Mouse (Mus musculus): ENCODE data around the gene Arsa. TPM values are rescaled to one million over a fixed set of nuclear protein-coding genes. Genes with fewer than 3 reads are reported as not detected.

The Arsa gene
- polyA plus RNA-seq, 1 experiment from 2014 or later, result 16.7 TPM

- Histone ChIP-seq H3K27ac (ENCODE audit: low read length) (peak within 1 kb of the TSS; percentile 21; the same call in 1 of the 2 replicates), H3K4me2 (replicated peaks; ENCODE audit: low read depth, low read length) (peak within 1 kb of the TSS; percentile 90), H3K9me3 (ENCODE audit: control insufficient read depth, low read depth, low read length) (no peaks in the 10 kb centered on the region), H3K27me3 (ENCODE audit: control insufficient read depth, insufficient read depth, low read length) (no peaks in the 10 kb centered on the region), H3K4me3 (ENCODE audit: low read depth, low read length) (peak within 1 kb of the TSS; percentile 70), H3K9ac (replicated peaks; ENCODE audit: low read depth, low read length) (peak within 1 kb of the TSS; percentile 77), H3K36me3 (ENCODE audit: control insufficient read depth, insufficient read depth, low read length) (no peaks in the 10 kb centered on the region; the same call in 1 of the 2 replicates), H3K4me1 (ENCODE audit: control insufficient read depth, insufficient read depth, low read length) (peaks cover 10% of the 10 kb centered on the region; the same call in 1 of the 2 replicates)
- 2% methylated on average over 50 of the region's 72 CpGs for WGBS
- ATAC-seq (ENCODE audit: insufficient number of reproducible peaks, insufficient read depth, low FRiP score, low read depth), result peak; percentile 37
These were observed 21.9 kb upstream of the Arsa start, which contains the start of gene Shank3 for GRCm38 (mm10) chr15:89498961-89499688. Gene Shank3 (plus strand): TSS chr15:89499623.

GRCm38 (mm10) chr15:89498049-89498960 lies 21.1 kb upstream of the Arsa start:
- Histone ChIP-seq H3K27ac (ENCODE audit: low read length) (peak overlapping the region; percentile 21; the same call in 1 of the 2 replicates), H3K4me2 (replicated peaks; ENCODE audit: low read depth, low read length) (peak overlapping the region; percentile 90), H3K4me3 (ENCODE audit: low read depth, low read length) (peak overlapping the region; percentile 70), H3K9ac (replicated peaks; ENCODE audit: low read depth, low read length) (peak overlapping the region; percentile 77; the same call in 1 of the 2 replicates), H3K36me3 (ENCODE audit: control insufficient read depth, insufficient read depth, low read length) (no peaks in the 10 kb centered on the region; the same call in 1 of the 2 replicates), H3K9me3 (ENCODE audit: control insufficient read depth, low read depth, low read length) (no peaks in the 10 kb centered on the region), H3K4me1 (ENCODE audit: control insufficient read depth, insufficient read depth, low read length) (peaks cover 10% of the 10 kb centered on the region; the same call in 1 of the 2 replicates), H3K27me3 (ENCODE audit: control insufficient read depth, insufficient read depth, low read length) (no peaks in the 10 kb centered on the region)
- ATAC-seq (ENCODE audit: insufficient number of reproducible peaks, insufficient read depth, low FRiP score, low read depth), result no peak
- 4% methylated on average over 41 of the region's 41 CpGs for WGBS

GRCm38 (mm10) chr15:89497391-89498048 lies 20.3 kb upstream of the Arsa start:
- Histone ChIP-seq H3K4me1 (ENCODE audit: control insufficient read depth, insufficient read depth, low read length) (peaks cover 10% of the 10 kb centered on the region; the same call in 1 of the 2 replicates), H3K4me2 (replicated peaks; ENCODE audit: low read depth, low read length) (no peak overlapping the region), H3K27ac (ENCODE audit: low read length) (no peak overlapping the region), H3K9ac (replicated peaks; ENCODE audit: low read depth, low read length) (no peak overlapping the region), H3K4me3 (ENCODE audit: low read depth, low read length) (peak overlapping the region; percentile 70; the same call in 1 of the 2 replicates), H3K27me3 (ENCODE audit: control insufficient read depth, insufficient read depth, low read length) (no peaks in the 10 kb centered on the region), H3K9me3 (ENCODE audit: control insufficient read depth, low read depth, low read length) (no peaks in the 10 kb centered on the region), H3K36me3 (ENCODE audit: control insufficient read depth, insufficient read depth, low read length) (no peaks in the 10 kb centered on the region; the same call in 1 of the 2 replicates)
- 23% methylated on average over 4 of the region's 4 CpGs for WGBS
- no peak for ATAC-seq (ENCODE audit: insufficient number of reproducible peaks, insufficient read depth, low FRiP score, low read depth)

GRCm38 (mm10) chr15:89496841-89497240 lies 19.6 kb upstream of the Arsa start:
- H3K36me3 ChIP-seq (ENCODE audit: control insufficient read depth, insufficient read depth, low read length), result no peaks in the 10 kb centered on the region; the same call in 1 of the 2 replicates
- H3K4me2 ChIP-seq (replicated peaks; ENCODE audit: low read depth, low read length), result no peak overlapping the region
- no peaks in the 10 kb centered on the region for H3K27me3 ChIP-seq (ENCODE audit: control insufficient read depth, insufficient read depth, low read length)
- no peaks in the 10 kb centered on the region for H3K9me3 ChIP-seq (ENCODE audit: control insufficient read depth, low read depth, low read length)
- H3K27ac ChIP-seq (ENCODE audit: low read length), result no peak overlapping the region
- H3K9ac ChIP-seq (replicated peaks; ENCODE audit: low read depth, low read length), result no peak overlapping the region
- no peak overlapping the region for H3K4me3 ChIP-seq (ENCODE audit: low read depth, low read length)
- ATAC-seq (ENCODE audit: insufficient number of reproducible peaks, insufficient read depth, low FRiP score, low read depth), result no peak
- WGBS, result 51% methylated on average over 2 of the region's 2 CpGs
- H3K4me1 ChIP-seq (ENCODE audit: control insufficient read depth, insufficient read depth, low read length), result peaks cover 10% of the 10 kb centered on the region; the same call in 1 of the 2 replicates

GRCm38 (mm10) chr15:89496131-89496530 lies 18.9 kb upstream of the Arsa start:
- H3K4me3 ChIP-seq (ENCODE audit: low read depth, low read length), result no peak overlapping the region
- peaks cover 10% of the 10 kb centered on the region; the same call in 1 of the 2 replicates for H3K4me1 ChIP-seq (ENCODE audit: control insufficient read depth, insufficient read depth, low read length)
- no peaks in the 10 kb centered on the region for H3K36me3 ChIP-seq (ENCODE audit: control insufficient read depth, insufficient read depth, low read length)
- no peak overlapping the region for H3K4me2 ChIP-seq (replicated peaks; ENCODE audit: low read depth, low read length)
- H3K9ac ChIP-seq (replicated peaks; ENCODE audit: low read depth, low read length), result no peak overlapping the region
- H3K9me3 ChIP-seq (ENCODE audit: control insufficient read depth, low read depth, low read length), result no peaks in the 10 kb centered on the region
- ATAC-seq (ENCODE audit: insufficient number of reproducible peaks, insufficient read depth, low FRiP score, low read depth), result no peak
- no peaks in the 10 kb centered on the region for H3K27me3 ChIP-seq (ENCODE audit: control insufficient read depth, insufficient read depth, low read length)
- no peak overlapping the region for H3K27ac ChIP-seq (ENCODE audit: low read length)
- whole genome bisulfite sequencing, result 78% methylated on average over 4 of the region's 4 CpGs

- no peaks in the 10 kb centered on the region for H3K36me3 ChIP-seq (ENCODE audit: control insufficient read depth, insufficient read depth, low read length)
- no peaks in the 10 kb centered on the region for H3K27me3 ChIP-seq (ENCODE audit: control insufficient read depth, insufficient read depth, low read length)
- ATAC-seq (ENCODE audit: insufficient number of reproducible peaks, insufficient read depth, low FRiP score, low read depth), result no peak
- no peak overlapping the region for H3K4me3 ChIP-seq (ENCODE audit: low read depth, low read length)
- H3K27ac ChIP-seq (ENCODE audit: low read length), result no peak overlapping the region
- peaks cover 6% of the 10 kb centered on the region; the same call in 1 of the 2 replicates for H3K4me1 ChIP-seq (ENCODE audit: control insufficient read depth, insufficient read depth, low read length)
- H3K9ac ChIP-seq (replicated peaks; ENCODE audit: low read depth, low read length), result no peak overlapping the region
- no peaks in the 10 kb centered on the region for H3K9me3 ChIP-seq (ENCODE audit: control insufficient read depth, low read depth, low read length)
- 69% methylated on average over 4 of the region's 4 CpGs for WGBS
- no peak overlapping the region for H3K4me2 ChIP-seq (replicated peaks; ENCODE audit: low read depth, low read length)
These were observed 17.7 kb upstream of the Arsa start for GRCm38 (mm10) chr15:89494970-89495369.

- H3K9ac ChIP-seq (replicated peaks; ENCODE audit: low read depth, low read length), result no peak overlapping the region
- H3K9me3 ChIP-seq (ENCODE audit: control insufficient read depth, low read depth, low read length), result no peaks in the 10 kb centered on the region
- WGBS, result 40% methylated on average over 14 of the region's 14 CpGs
- H3K4me3 ChIP-seq (ENCODE audit: low read depth, low read length), result no peak overlapping the region
- H3K4me2 ChIP-seq (replicated peaks; ENCODE audit: low read depth, low read length), result no peak overlapping the region
- no peaks in the 10 kb centered on the region for H3K4me1 ChIP-seq (ENCODE audit: control insufficient read depth, insufficient read depth, low read length)
- no peak for ATAC-seq (ENCODE audit: insufficient number of reproducible peaks, insufficient read depth, low FRiP score, low read depth)
- H3K27me3 ChIP-seq (ENCODE audit: control insufficient read depth, insufficient read depth, low read length), result no peaks in the 10 kb centered on the region
- H3K27ac ChIP-seq (ENCODE audit: low read length), result no peak overlapping the region
- no peaks in the 10 kb centered on the region for H3K36me3 ChIP-seq (ENCODE audit: control insufficient read depth, insufficient read depth, low read length)
These were observed 11.4 kb upstream of the Arsa start for GRCm38 (mm10) chr15:89488611-89489117.

- Histone ChIP-seq H3K9me3 (ENCODE audit: control insufficient read depth, low read depth, low read length) (no peaks in the 10 kb centered on the region), H3K4me3 (ENCODE audit: low read depth, low read length) (no peak overlapping the region), H3K9ac (replicated peaks; ENCODE audit: low read depth, low read length) (no peak overlapping the region), H3K27me3 (ENCODE audit: control insufficient read depth, insufficient read depth, low read length) (no peaks in the 10 kb centered on the region), H3K4me2 (replicated peaks; ENCODE audit: low read depth, low read length) (no peak overlapping the region), H3K4me1 (ENCODE audit: control insufficient read depth, insufficient read depth, low read length) (no peaks in the 10 kb centered on the region), H3K27ac (ENCODE audit: low read length) (no peak overlapping the region), H3K36me3 (ENCODE audit: control insufficient read depth, insufficient read depth, low read length) (no peaks in the 10 kb centered on the region)
- ATAC-seq (ENCODE audit: insufficient number of reproducible peaks, insufficient read depth, low FRiP score, low read depth), result no peak
- 74% methylated on average over 12 of the region's 12 CpGs for WGBS
These were observed 11.0 kb upstream of the Arsa start for GRCm38 (mm10) chr15:89488182-89488581.
